Mouse (Mus musculus): ENCODE measurements at regions not wholly inside any gene's neighbourhood (a gene's known extent, or its start where the extent isn't known, plus 50 kb on each side); places are given as distances from the start of the nearest gene placed in this dataset.
A peak's percentile ranks its signal among the peaks of the same experiment; 100 is the strongest.
"Not testable (repeated sequence)": the region's sequence is repeated elsewhere in the genome, so short reads cannot be mapped to it uniquely, and the experiment has no call there.

DNA sequence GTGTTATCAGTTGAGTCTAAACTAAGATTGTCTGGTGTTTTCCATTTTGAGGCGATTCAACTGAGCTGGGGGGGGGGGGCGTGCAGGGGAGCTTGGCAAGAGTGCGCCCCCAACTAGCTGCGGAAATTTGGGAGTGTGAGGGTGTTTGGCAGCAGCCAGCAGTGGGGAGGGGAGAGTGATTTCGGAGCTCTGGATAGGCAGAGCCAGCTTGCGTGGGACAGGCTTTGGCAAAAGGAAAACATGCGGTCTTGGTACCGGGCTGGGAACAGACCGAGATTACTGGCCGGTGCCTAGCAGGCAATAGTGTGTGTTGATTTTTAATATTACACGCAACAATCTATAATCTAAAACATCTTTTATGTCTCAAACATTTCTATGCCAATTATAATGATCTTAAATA lies 199.4 kb upstream of the Cdk6 start:
- not testable (repeated sequence) for ATAC-seq (ENCODE audit: low FRiP score); H3K4me2 ChIP-seq (replicated peaks); H3K36me3 ChIP-seq; H3K4me3 ChIP-seq; H3K9me3 ChIP-seq (replicated peaks); H3K9ac ChIP-seq; H3K4me1 ChIP-seq; H3K27me3 ChIP-seq; H3K27ac ChIP-seq
- 93% methylated on average over 11 of the region's 11 CpGs for WGBS

DNA sequence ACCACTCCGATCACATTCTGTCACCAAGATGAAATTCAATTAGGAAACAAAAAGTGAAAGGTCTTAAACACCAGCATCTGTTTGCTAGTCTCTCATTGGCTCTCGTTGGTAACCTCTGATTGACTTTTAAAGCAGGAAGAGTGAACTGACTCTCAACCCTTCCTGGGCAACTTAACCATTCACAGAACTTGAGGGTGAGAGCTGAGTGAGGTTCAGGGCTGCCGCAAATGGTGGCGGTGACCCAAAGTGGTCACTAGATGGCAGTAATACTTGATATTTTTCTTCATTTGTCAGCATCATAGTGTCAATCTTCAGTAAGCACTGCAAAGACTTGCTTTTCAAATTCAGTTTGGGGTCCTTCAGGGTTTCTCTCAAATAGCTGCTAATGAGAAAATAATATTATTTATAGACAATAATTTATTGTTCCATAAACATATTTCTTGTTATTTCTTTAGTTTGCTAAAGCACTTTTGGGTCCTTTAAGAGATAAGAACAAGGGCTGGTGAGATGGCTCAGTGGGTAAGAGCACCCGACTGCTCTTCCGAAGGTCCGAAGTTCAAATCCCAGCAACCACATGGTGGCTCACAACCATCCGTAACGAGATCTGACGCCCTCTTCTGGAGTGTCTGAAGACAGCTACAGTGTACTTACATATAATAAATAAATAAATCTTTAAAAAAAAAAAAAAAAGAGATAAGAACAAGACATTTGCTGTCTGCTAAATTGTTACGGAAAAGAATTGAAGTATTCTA lies 194.6 kb upstream of the Cdk6 start:
- H3K9ac ChIP-seq; H3K9me3 ChIP-seq (replicated peaks); H3K27ac ChIP-seq; H3K36me3 ChIP-seq; H3K4me2 ChIP-seq (replicated peaks); H3K4me3 ChIP-seq; H3K27me3 ChIP-seq; H3K4me1 ChIP-seq: not testable (repeated sequence)
- peak; percentile 42; the same call in 1 of the 2 replicates for ATAC-seq (ENCODE audit: low FRiP score)
- WGBS = 53% methylated on average over 8 of the region's 11 CpGs

DNA sequence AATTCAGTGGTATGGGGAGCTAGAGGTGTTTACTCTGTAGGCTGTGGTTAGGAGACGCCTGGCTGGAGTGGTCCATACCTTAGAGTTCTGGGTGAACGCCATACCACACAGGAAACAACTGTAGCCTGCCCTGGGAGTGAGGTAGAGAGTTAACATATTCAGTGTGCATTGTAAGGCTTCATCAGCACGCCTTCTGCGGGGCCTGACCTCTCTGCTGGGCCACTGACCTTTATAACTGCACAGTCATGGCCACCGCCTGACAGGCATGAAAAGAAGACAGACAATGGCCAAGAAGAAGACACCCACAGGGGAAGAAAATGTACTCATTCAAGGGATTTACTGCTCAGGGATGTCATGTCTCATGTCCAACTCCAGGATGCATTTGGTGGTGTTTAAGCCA lies 191.4 kb upstream of the Cdk6 start:
- not testable (repeated sequence) for H3K27ac ChIP-seq; ATAC-seq (ENCODE audit: low FRiP score); H3K27me3 ChIP-seq; H3K9me3 ChIP-seq (replicated peaks); H3K4me1 ChIP-seq; H3K9ac ChIP-seq; H3K36me3 ChIP-seq; H3K4me2 ChIP-seq (replicated peaks); H3K4me3 ChIP-seq
- 25% methylated on average over 5 of the region's 5 CpGs for WGBS

DNA sequence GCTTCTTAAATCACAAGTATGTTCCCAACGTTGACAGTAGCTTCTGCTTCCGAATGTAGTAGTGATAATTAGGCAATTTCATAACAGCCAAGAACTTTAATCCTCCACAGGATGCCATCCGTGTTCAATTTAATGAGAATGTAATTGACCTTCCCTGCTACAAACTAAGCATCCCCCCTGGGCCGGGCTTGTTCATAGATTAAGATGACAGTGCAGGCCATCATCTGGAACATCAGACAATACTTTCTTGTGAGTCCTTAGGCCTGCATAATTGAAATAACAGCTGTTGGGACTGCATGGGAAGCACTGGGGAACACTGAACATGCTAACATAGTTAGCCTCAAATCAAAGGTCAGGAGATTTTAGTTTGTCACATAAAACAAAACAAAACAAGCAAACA lies 190.5 kb upstream of the Cdk6 start:
- H3K27ac ChIP-seq; H3K4me2 ChIP-seq (replicated peaks); H3K4me3 ChIP-seq; H3K9me3 ChIP-seq (replicated peaks); H3K4me1 ChIP-seq; ATAC-seq (ENCODE audit: low FRiP score); H3K27me3 ChIP-seq; H3K9ac ChIP-seq; H3K36me3 ChIP-seq: not testable (repeated sequence)
- WGBS = 43% methylated on average over 4 of the region's 4 CpGs

DNA sequence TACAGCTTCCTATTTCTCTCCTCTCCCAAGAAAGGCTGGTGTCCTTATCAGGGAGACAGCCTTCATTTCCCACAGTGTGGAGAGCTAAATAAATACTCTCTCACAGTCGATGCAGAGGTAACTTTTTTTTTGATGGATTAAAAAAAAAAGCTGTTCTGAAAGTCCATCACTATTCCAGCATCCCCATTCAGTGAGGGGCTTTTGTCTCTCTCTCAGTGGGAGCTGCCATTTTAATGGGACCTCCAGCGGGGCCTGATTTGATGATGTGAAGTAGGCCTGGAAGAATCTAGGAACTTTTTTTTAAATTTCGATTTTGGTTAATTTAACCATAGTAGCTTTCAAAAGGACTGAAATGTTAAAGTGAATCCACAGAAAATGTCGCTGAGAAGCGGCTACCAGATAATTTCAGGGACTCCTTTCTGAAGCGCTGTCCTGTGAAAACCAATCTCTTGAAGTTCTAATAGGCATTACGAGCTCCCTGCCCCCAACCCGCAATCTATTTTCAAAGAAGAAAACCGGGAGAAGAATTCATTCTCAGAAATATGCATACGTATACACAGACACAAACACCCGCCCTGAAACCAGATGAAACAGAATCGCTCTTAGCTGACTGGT lies 189.6 kb upstream of the Cdk6 start:
- not testable (repeated sequence) for H3K27me3 ChIP-seq; H3K27ac ChIP-seq; H3K36me3 ChIP-seq; ATAC-seq (ENCODE audit: low FRiP score); H3K9ac ChIP-seq; H3K4me1 ChIP-seq; H3K9me3 ChIP-seq (replicated peaks)
- WGBS = 5% methylated on average over 12 of the region's 12 CpGs
- peak overlapping the region; percentile 56 for H3K4me2 ChIP-seq (replicated peaks)
- H3K4me3 ChIP-seq = peak overlapping the region; percentile 27; the same call in 1 of the 2 replicates

DNA sequence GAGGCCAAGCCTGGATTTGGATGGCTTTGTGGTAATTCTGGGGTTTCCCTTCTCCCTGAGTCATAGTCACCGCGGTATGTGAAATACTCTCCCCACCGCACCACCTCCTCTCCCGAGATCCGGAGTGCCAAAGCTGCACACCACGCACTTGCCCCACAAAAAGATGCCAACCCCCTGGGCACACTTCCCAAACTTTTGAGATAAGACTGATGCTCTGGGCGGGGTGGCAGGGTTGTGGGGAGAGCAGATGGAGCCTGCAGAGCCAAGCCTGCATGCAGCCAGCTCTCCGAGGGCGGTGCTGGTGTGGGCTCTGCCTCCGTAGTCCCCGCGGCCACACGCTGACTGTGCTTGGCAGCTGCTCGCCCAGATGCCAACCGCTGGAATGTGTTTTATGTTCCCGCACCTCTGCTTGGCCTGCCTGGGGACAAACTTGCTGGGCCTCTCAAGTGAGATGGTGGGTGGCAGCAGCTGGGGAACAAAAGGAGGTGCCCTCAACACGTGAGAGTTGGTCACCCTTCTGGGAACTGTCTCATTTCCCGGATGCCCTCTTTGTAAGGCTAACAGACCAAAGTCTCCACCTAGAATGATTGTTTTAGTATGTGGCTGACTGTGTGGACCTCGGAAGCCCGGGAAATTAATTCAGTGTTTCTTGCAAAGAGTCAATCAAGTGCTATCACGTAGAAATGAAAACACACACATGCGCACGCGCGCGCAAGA lies 189.0 kb upstream of the Cdk6 start:
- peak overlapping the region; percentile 37; the same call in 1 of the 2 replicates for H3K27ac ChIP-seq
- whole genome bisulfite sequencing = 23% methylated on average over 26 of the region's 26 CpGs
- ATAC-seq (ENCODE audit: low FRiP score) = peak; percentile 88

DNA sequence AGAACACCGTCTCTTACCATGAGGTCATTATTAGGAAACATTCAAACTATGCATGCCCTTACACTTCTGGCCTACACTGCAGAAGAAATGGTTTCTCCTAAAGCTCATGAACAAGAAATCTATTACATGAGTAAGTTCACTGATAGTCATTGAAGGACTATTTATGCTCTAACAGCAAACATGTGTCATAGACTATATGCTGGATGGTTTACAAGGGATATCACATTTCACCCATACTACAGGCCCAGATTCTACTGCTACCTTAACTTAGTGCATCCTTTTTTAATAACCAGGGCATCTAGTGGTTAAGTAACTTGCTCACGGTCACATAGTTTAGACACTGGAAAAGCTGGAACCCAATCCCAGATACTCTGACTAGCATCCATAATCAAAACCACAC lies 175.8 kb upstream of the Cdk6 start:
- not testable (repeated sequence) for H3K27me3 ChIP-seq; H3K4me3 ChIP-seq; H3K9me3 ChIP-seq (replicated peaks); H3K4me1 ChIP-seq; ATAC-seq (ENCODE audit: low FRiP score); H3K9ac ChIP-seq; H3K36me3 ChIP-seq; H3K27ac ChIP-seq; H3K4me2 ChIP-seq (replicated peaks)
- 89% methylated on average over 2 of the region's 2 CpGs for WGBS

More for the DNA sequence above, 189.0 kb upstream of the Cdk6 start:
- not testable (repeated sequence) for H3K4me1 ChIP-seq; H3K27me3 ChIP-seq; H3K9me3 ChIP-seq (replicated peaks); H3K36me3 ChIP-seq; H3K9ac ChIP-seq
- Histone ChIP-seq H3K4me2 (replicated peaks) (peak overlapping the region; percentile 56), H3K4me3 (peak overlapping the region; percentile 27)

DNA sequence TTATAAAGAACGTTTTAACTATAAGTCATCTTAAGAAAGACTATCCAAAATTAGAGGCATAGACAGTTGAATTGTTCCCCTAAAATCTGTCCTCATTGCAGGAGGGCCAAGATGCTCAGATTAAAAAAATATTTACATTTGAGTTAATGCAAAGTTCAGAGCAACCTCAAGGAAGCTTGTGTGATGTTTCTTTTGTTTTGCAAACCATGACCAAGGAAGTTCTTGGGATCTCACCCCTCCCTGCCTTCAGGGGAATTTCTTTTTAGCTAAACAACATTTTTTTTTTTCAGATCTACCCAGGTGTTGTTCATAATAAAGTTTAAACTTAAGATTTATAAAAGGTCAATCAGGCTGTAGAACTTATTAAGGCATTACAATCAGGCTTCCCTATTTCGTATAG lies 174.8 kb upstream of the Cdk6 start:
- not testable (repeated sequence) for H3K27ac ChIP-seq; H3K4me2 ChIP-seq (replicated peaks); H3K36me3 ChIP-seq; H3K9ac ChIP-seq; H3K4me1 ChIP-seq; ATAC-seq (ENCODE audit: low FRiP score); H3K27me3 ChIP-seq; H3K9me3 ChIP-seq (replicated peaks); H3K4me3 ChIP-seq
- WGBS = 78% methylated on average over 2 of the region's 2 CpGs

DNA sequence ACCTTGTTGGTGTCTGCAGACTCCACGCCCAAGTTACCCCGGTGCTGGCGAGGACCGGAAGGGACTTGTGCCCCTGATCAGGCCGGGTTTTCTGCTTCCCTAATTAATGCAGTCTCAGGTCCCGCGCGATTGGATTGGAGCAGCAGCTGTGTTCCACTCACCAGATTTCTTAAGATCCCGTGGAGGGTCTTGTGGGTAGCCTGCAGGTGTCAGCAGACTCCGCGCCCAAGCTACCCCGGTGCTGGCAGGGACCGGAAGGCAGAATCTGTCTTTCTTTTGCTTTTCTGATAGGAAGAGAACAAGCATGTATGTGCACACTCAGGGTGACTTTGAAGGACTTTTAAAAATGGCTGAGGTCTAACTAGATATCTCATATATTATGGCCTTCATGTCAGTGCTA lies 147.7 kb upstream of the Cdk6 start:
- H3K9ac ChIP-seq; H3K4me3 ChIP-seq; H3K4me1 ChIP-seq; H3K27ac ChIP-seq; H3K27me3 ChIP-seq; H3K9me3 ChIP-seq (replicated peaks); H3K36me3 ChIP-seq; ATAC-seq (ENCODE audit: low FRiP score); H3K4me2 ChIP-seq (replicated peaks): not testable (repeated sequence)
- WGBS = 92% methylated on average over 13 of the region's 13 CpGs

DNA sequence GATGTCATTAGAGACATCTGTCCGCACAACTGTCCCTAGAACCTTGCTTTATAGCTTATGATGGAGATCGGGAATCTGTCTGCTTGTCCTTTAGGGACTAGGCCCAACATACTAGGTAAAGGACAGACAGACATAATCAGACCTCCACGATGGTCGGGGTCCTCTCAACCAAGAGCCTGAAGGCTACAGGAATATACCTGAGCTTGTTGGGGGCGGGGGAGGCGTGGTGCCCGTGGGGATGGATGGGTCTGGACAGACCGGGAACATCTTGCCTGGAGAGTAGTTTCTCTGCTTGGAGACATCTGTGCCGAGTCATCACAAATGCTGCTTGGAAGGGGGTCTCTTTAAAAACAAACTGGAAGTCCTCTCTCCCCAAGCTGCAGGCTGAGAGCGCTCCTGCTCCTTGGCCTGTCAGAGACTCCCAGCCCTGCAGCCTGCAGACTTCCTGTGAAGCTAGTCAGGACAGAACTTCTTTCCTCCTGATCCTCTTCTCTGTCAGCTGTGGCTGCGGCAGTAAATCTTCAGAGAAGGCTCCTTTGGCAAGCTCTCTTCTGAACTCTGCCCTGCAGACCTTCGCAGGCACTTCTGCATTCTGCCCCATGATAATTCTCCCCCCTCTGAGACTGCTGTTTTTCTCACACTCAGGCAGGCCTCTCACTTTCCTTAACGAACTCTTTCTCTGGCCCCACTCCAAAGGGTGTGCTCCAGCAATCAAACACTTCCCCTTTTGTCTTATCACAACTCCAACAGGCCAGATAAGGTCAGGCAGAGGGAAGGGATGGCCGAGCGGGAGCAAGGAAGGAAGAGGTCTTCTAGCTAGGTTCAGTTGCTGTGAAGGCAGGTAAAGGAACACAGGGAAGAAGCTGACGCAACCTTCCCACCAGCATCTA lies 143.1 kb upstream of the Cdk6 start:
- no peak overlapping the region for H3K27ac ChIP-seq
- no peak for ATAC-seq (ENCODE audit: low FRiP score)
- no peaks in the 10 kb centered on the region for H3K9me3 ChIP-seq (replicated peaks)
- H3K27me3 ChIP-seq = no peaks in the 10 kb centered on the region
- no peaks in the 10 kb centered on the region for H3K4me1 ChIP-seq
- H3K4me3 ChIP-seq = no peak overlapping the region
- no peak overlapping the region for H3K4me2 ChIP-seq (replicated peaks)
- no peaks in the 10 kb centered on the region for H3K36me3 ChIP-seq
- WGBS = 69% methylated on average over 16 of the region's 16 CpGs
- H3K9ac ChIP-seq = no peak overlapping the region

DNA sequence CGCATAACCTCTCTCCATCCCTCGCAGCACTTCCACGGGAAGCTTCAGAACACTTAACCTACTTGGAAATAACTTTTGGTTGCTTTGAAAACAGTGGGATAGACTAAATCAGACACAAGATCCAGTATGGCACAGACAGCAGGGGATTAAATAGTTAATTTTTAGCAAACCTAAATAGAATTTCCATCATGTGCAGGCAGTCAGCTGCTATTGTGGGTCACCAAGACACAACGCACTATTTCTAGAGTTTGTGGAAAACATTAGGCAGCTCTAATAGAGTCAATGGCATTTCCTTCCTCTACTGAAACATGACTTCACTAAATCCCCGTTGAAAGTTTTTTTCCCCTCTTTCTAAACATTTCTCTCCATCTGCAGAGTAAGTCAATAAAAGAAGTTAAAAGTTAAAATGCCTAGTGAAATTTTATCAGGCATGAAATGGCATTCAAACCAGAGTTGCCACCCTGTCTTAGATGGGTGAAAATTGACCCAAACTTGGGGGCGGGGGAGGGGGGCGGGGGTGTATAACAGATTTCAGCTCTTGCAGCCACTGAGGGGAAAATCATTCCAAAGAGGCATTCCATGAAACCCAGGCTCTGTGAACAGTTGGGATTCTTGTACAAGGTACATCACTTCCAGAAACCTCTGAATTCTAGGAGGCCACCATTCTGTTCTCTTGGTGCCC lies 142.3 kb upstream of the Cdk6 start:
- not testable (repeated sequence) for H3K27ac ChIP-seq; H3K4me1 ChIP-seq; H3K36me3 ChIP-seq; H3K4me2 ChIP-seq (replicated peaks); ATAC-seq (ENCODE audit: low FRiP score); H3K9ac ChIP-seq; H3K27me3 ChIP-seq; H3K9me3 ChIP-seq (replicated peaks); H3K4me3 ChIP-seq
- WGBS = 74% methylated on average over 7 of the region's 7 CpGs

DNA sequence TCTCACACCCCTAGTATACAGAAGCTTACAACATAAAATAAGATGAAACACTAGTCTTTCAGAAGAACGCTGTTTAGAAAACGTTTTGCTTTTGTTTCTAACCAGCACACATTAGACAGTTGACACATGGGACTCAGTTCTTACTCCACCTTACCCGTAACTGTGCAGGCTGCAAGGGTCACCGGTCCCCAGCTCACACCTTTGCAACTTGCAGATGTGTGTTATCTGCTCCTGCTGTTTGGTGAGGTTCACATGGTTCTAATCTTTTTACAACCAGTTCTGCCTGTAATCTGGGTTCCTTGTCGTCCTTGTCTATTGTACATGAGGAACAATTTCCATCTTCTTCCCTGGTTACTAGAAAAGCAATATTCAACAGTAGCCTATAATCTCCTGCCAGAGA lies 135.1 kb upstream of the Cdk6 start:
- not testable (repeated sequence) for H3K4me1 ChIP-seq; H3K9ac ChIP-seq; H3K4me2 ChIP-seq (replicated peaks); ATAC-seq (ENCODE audit: low FRiP score); H3K27me3 ChIP-seq; H3K27ac ChIP-seq; H3K36me3 ChIP-seq; H3K4me3 ChIP-seq; H3K9me3 ChIP-seq (replicated peaks)
- 89% methylated on average over 5 of the region's 5 CpGs for WGBS

All from hindbrain, embryonic 12.5 days (tissue).